Mouse (Mus musculus): ENCODE data around the gene Clmp.

GRCm38 (mm10) chr9:40642470-40643220 lies 43.1 kb upstream of the Clmp start:
- no peak for TF ChIP-seq CTCF (IDR thresholded peaks at IDR 0.05; ENCODE audit: low read depth, low read length)
- no peak for TF ChIP-seq POLR2A (IDR thresholded peaks at IDR 0.05; ENCODE audit: borderline replicate concordance, low read depth, low read length)

All from bone marrow macrophage, adult 2 months (primary cell).